Mouse (Mus musculus): ENCODE measurements around the gene Ino80d. TPM values are rescaled to one million over a fixed set of nuclear protein-coding genes. Genes with fewer than 3 reads are reported as not detected.

Gene Ino80d
- total RNA-seq, 2 experiments from 2014 or later = 14.0 to 14.6 TPM

DNA sequence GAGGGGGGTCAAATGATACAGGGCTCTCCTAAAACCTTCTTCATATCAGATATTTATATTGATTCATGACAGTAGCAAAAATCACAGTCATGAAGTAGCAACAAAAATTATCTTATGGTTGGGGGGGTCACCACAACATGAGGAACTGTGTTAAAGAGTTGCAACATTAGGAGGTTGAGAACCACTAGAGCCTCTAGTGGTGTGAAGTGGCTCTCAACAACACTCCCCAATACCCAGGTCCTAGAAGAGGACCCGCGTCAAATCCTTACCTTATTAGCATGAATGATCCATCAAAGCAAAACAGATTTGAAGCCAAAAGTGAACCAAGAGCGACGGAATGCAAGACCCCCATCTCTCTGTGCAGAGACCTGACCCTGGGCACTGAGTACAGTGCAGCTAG lies 161.4 kb downstream of the Ino80d start:
- no peak overlapping the region for H3K4me3 ChIP-seq
- no peak overlapping the region for H3K27ac ChIP-seq
- no peak for DNase-seq
- no peak for TF ChIP-seq CTCF (IDR thresholded peaks at IDR 0.05)
- intact Hi-C loops (cut with DNase I) = no loop called here

DNA sequence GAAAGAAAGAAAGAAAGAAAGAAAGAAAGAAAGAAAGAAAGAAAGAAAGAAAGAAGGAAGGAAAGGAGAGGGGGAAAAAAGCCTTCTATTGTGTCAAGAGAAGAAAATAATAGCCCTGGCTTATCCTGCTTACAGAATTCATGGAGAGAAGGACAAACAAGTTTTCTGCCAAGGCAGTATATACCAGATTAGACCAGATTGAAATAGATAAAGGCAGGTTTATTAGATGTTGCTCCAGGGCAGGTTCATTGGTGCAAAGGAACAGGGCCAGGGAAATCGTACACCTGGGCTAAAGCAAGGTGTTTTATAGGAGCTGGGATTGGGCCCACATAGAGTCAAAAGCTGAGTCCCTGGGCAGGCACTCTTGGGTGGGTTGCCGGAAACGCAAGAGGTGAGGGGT lies 162.1 kb downstream of the Ino80d start:
- no peak for TF ChIP-seq CTCF (IDR thresholded peaks at IDR 0.05)
- DNase-seq = no peak
- Histone ChIP-seq H3K4me3 (no peak overlapping the region), H3K27ac (no peak overlapping the region)
- intact Hi-C loops (cut with DNase I) = no loop called here

DNA sequence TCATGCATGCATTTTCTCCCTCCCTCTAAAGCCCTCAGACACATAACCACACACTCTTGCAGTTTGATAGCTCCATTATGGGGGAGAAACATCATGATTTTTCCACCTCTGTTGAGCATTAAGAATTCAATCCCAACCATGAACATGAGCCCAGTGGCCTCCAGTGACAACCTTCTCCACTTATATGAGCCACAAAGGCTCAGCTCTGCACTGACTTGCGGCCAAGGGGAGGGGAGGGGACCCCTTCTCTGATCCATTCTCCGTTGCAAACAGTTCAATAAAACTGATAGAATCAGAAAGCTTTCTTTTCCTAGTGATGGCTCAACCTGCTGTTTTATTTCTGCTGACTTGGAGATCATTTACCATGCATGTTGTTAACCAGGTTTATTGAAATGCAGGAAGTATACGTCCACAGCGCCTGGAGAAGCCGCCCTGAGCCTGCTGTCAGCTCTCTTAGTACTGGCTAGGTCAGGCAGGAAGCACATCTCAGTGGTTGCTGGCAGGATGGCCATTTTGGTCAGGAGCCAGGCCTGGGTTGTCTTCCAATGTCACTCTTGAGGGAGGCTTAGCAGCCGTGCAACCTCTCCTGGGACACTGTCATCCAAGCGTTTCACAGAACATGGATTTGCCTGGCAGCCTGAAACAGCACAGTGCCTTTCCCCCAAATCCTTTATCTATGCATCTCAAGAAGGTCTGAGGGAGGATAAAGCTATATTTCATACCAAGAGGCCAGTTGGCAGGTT lies 163.2 kb downstream of the Ino80d start:
- Histone ChIP-seq H3K27ac (no peak overlapping the region), H3K4me3 (no peak overlapping the region)
- no peak for TF ChIP-seq CTCF (IDR thresholded peaks at IDR 0.05)
- peak; percentile 80 for DNase-seq
- intact Hi-C loops (cut with DNase I) = no loop called here

- intact Hi-C loops (cut with DNase I) = no loop called here
Observed at GRCm38 (mm10) chr1:62950526-62950925, 163.9 kb downstream of the Ino80d start.

DNA sequence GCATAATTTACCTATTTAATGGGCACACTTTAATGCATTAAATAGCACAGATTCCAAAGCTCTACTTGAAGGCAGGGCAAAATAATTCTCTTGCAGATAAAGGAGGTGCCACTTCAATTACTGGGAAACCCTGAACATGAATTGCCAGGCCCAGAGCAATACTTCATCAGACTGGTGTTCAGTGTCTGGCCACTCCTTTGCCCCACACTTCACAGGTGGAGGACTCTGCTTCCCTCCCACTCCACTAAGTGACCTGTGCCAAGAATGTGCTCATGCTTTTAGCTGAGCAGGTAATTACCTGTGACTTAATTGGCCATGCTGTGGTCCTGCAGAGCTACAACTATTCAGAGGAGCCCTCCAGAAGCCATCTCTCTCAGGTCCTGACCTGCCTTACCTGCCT lies 166.7 kb downstream of the Ino80d start:
- intact Hi-C loops (cut with DNase I) = no loop called here
- H3K4me3 ChIP-seq = no peak overlapping the region
- H3K27ac ChIP-seq = no peak overlapping the region
- no peak for TF ChIP-seq CTCF (IDR thresholded peaks at IDR 0.05)
- DNase-seq = no peak

More at GRCm38 (mm10) chr1:62950526-62950925, 163.9 kb downstream of the Ino80d start:
- TF ChIP-seq CTCF (IDR thresholded peaks at IDR 0.05) = no peak
- DNase-seq = no peak
- H3K27ac ChIP-seq = no peak overlapping the region
- H3K4me3 ChIP-seq = no peak overlapping the region

- no peak for DNase-seq
- no peak for TF ChIP-seq CTCF (IDR thresholded peaks at IDR 0.05)
- Histone ChIP-seq H3K4me3 (no peak overlapping the region), H3K27ac (no peak overlapping the region)
- intact Hi-C loops (cut with DNase I) = no loop called here
Observed at GRCm38 (mm10) chr1:62946987-62947386, 167.5 kb downstream of the Ino80d start.

GRCm38 (mm10) chr1:62934752-62935329 lies 179.6 kb downstream of the Ino80d start:
- Histone ChIP-seq H3K27ac (no peak overlapping the region), H3K4me3 (no peak overlapping the region)
- intact Hi-C loops (cut with DNase I) = no loop called here
- no peak for DNase-seq
- no peak for TF ChIP-seq CTCF (IDR thresholded peaks at IDR 0.05)

DNA sequence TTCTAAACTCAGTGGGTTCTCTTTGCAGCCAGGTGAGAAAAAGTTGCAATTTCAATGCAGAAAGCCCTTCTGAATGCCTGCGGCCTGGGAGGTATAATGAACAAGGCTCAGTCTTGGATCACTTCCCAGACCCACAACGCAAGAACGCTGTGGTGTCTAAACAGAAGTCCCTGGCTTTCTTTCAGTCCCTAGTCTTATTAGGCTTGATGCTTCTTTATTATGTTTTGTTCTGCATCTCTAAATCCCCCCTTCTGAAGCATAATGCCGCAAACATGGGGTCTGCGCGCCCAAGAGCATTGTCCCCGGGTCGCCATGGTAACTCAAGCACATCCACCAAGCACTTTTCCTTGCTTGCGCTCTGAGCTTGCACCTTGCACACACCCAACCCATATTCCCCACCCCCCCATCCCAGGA lies 180.4 kb downstream of the Ino80d start:
- TF ChIP-seq CTCF (IDR thresholded peaks at IDR 0.05) = no peak
- no peak overlapping the region for H3K27ac ChIP-seq
- H3K4me3 ChIP-seq = no peak overlapping the region
- DNase-seq = no peak
- intact Hi-C loops (cut with DNase I) = no loop called here

DNA sequence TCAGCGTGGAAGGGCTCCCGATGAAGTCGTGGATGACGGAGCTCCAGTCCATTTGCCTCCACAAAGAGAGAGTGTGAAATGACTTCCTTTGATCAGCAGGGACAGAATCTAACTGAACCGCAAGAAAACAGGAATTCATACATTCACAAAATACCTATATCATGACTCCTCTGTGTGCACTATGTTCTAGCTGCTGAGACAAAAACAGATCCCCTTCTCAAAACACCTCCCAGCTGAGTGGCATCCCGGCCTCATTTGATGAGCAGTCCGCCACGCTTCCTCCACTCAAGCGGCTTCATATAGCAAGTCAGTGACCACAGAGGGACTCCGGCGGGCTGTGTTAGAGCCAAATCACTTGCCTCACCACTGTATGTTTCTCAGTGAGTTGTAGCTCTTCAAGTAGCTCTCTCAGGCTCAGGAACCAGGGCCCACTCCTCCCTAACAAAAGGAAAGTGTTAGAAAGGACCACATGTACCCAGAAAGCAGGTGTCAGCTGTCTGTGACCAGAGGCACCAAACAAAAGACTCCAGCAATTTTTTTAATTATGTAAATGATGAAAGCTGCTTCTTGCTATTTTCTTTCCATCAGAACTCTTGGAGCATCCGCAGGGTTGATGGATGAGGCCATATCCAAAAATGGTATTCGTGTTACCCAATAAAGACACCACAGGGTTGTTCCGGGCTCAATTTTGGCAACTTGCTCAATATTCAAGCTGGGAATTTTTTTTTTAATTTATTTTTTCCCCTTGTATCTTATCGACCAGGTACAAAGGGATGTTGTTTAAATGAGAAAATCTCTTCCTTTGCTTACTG lies 181.0 kb downstream of the Ino80d start:
- intact Hi-C loops (cut with DNase I) = no loop called here
- no peak overlapping the region for H3K4me3 ChIP-seq
- no peak overlapping the region for H3K27ac ChIP-seq
- no peak for DNase-seq
- no peak for TF ChIP-seq CTCF (IDR thresholded peaks at IDR 0.05)

GRCm38 (mm10) chr1:62929477-62929876 lies 185.0 kb downstream of the Ino80d start:
- intact Hi-C loops (cut with DNase I) = loop anchor here (2.0 kb wide), 1 partner anchor 143 kb away; no protein-coding TSS in a partner anchor
- Histone ChIP-seq H3K4me3 (no peak overlapping the region), H3K27ac (no peak overlapping the region)
- peak; percentile 90 for TF ChIP-seq CTCF (IDR thresholded peaks at IDR 0.05)
- peak; percentile 81 for DNase-seq

- no peak overlapping the region for H3K4me3 ChIP-seq
- DNase-seq = no peak
- no peak for TF ChIP-seq CTCF (IDR thresholded peaks at IDR 0.05)
- no peak overlapping the region for H3K27ac ChIP-seq
- intact Hi-C loops (cut with DNase I) = no loop called here
Observed at GRCm38 (mm10) chr1:62919219-62919618, 195.2 kb downstream of the Ino80d start.

DNA sequence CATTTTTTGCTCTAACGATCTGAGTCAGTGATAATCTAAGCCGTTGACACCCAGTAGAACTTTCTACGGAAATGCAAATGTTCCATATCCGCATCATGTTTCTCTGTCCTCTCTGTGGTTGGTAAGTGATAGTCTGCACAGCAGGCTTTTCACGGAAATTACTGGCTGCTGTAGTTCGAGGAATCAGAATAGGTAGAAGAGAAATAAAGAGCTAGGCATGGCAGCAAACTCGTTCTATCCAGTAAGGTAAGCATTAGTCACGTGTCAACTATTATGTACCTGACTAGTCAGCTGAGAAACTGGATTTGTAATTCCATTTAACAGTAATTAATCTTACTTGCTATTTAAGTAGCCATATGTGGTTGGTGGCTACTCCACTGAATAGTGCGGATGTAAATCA lies 197.9 kb downstream of the Ino80d start:
- intact Hi-C loops (cut with DNase I) = no loop called here
- Histone ChIP-seq H3K27ac (no peak overlapping the region), H3K4me3 (no peak overlapping the region)
- no peak for DNase-seq
- no peak for TF ChIP-seq CTCF (IDR thresholded peaks at IDR 0.05)

GRCm38 (mm10) chr1:62914495-62914894 lies 200.0 kb downstream of the Ino80d start:
- no peak overlapping the region for H3K4me3 ChIP-seq
- TF ChIP-seq CTCF (IDR thresholded peaks at IDR 0.05) = no peak
- intact Hi-C loops (cut with DNase I) = no loop called here
- DNase-seq = no peak
- no peak overlapping the region for H3K27ac ChIP-seq

Data from gastrocnemius, adult 2 months (tissue).